Mouse (Mus musculus) cerebellum, adult 9-10 months (tissue): ENCODE measurements around the gene Fmn2.

Source experiments
- DNase-seq: peaks from one replicate; pipeline ENCODE4 v3.0.0; 2022

Gene Fmn2

DNA sequence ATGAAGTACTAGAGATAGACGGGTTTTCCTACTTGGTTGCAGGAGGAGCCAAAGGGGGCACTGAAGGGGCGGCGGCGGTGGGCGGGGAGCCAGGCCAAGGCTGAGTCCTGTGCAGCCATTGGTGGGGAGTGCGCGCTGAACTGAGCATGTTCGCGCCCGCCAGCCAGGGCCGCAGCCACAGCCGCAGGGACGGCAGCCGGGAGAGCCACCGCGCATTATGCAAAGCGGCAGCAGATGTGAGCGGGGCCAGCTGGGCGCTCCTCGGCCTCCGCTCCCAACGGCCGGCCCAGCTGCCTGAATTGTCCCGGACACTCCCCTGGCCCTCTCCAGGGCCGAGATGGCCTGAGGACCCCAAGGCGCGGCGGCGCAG lies at the start of gene Fmn2:
Fmn2 (plus strand) TSS at position 165 of the 370 bp plus-strand sequence.
- peak; percentile 82 for DNase-seq

GRCm38 (mm10) chr1:174455100-174455499 lies 46.5 kb upstream of the Fmn2 start:
- DNase-seq: no peak

DNA sequence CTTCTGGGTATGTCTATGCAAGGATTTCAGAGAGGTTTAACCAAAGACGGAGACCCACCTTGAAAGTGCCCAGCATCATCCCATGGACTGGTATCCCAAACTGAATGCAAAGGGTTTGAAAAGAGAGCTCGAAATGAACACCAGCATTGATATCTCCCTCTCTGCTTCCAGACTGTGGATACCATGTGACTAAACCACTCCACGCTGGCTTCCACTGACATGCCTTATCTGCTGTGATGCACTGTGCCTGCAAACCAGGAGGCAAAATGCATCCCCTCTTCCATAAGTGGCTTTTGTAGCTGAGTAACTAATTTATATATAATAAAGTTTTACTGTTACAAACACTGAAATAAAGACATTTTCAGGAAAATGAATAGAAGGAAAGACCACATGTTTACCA lies 36.2 kb upstream of the Fmn2 start:
- no peak for DNase-seq

GRCm38 (mm10) chr1:174466240-174466639 lies 35.4 kb upstream of the Fmn2 start:
- peak; percentile 35 for DNase-seq

DNA sequence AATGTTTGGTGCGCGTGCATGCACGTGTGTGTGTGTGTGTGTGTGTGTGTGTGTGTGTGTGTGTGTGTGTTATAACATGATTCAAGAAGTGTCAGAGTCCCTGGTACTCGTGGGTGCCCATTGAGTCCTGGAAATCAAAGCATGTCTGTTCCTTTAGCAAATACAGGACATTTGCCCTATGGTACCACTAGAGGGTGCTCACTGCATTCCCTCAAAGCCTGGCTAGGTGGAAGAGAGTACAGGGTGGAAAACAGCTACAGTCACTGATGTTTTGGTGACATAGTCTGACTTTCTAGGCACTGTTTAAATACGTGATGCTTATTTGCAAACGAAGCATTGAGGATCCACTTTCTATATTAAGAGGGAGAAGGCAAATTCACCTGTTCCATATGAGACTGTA lies 31.9 kb upstream of the Fmn2 start:
- DNase-seq: peak; percentile 64

GRCm38 (mm10) chr1:174482567-174482966 lies 19.1 kb upstream of the Fmn2 start:
- DNase-seq: no peak

DNA sequence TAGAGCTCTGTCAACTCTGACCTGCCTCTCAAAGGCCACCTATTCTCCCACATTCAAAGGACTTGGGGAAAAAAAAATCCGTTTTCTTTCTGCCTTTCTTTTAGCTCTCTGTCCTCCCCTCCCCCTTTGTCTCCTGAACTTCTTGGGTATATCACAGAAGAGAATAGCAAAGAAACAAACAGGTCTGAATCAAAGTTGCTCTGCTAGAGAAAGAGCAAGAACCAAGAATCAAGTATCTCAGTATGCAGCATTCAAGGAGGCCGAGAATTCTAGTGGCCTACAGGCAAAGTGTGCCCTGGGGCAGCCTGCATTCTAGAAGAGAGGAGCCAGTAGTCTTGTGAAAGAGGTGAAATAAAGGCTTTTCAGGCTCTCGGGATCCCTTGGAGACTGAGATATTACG lies 1.6 kb upstream of the Fmn2 start:
- no peak for DNase-seq

DNA sequence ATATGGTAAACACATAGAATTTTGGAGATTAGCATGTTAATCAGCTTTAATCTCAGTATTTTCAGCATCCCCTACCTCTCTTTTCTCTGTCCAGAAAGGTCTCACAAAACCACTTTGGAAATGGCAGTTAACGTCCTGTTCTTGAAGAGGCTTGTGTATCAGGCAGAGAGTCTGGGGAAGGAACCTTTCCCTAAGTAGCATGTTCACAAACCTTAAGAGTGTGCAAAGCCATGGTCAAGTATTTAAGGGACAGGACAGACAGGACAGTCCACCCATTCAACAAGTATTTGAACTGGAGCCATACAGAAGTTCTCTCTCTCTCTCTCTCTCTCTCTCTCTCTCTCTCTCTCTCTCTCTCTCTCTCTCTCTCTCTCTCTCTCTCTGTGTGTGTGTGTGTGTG lies 614 bp upstream of the Fmn2 start:
- no peak for DNase-seq

- DNase-seq: peak; percentile 68
These were observed 613 bp downstream of the Fmn2 start for GRCm38 (mm10) chr1:174502031-174502845.

- peak; percentile 85 for DNase-seq
These were observed 1.5 kb downstream of the Fmn2 start for GRCm38 (mm10) chr1:174502846-174503745.

- peak; percentile 50 for DNase-seq
These were observed 7.0 kb downstream of the Fmn2 start for GRCm38 (mm10) chr1:174508571-174509110.

GRCm38 (mm10) chr1:174513419-174513818 lies 11.8 kb downstream of the Fmn2 start:
- DNase-seq: no peak

DNA sequence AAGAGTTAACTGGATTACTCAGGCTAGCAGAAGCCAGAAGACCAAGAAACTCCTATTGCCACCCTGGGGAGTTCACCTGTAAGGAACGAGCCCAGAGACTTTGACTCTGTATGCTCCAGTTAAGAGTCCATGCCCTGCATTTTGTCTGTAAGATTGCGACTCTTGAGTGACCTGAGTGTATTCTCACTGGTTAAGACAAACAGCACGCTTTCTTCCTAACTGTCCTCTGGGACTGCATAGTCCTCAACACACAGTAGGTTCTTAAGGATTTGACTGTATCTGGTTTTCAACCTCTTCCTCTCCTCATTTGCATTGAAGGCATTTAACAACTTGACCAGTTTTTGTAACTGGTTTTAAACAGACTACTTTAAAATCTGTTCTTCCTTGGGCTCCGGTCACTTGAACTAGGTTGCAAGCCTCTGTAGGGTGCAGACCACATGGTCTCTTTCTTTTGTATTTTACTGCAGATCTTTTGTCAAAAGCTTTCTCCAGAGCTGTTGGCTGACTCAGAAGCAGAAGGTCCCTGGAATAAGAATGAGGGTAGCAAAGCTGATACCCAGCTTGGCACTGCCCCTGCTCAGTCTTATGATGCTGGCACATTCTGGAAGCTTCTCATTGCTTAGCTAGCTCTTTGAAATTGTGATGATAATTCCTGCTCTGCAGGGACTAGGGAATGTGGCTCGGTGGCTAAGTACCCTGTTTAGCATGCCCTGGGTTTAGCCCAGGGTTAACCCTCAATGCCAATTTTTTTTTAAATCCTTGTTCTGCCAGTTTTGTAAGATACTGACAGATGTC lies 20.5 kb downstream of the Fmn2 start:
- peak; percentile 49 for DNase-seq

DNA sequence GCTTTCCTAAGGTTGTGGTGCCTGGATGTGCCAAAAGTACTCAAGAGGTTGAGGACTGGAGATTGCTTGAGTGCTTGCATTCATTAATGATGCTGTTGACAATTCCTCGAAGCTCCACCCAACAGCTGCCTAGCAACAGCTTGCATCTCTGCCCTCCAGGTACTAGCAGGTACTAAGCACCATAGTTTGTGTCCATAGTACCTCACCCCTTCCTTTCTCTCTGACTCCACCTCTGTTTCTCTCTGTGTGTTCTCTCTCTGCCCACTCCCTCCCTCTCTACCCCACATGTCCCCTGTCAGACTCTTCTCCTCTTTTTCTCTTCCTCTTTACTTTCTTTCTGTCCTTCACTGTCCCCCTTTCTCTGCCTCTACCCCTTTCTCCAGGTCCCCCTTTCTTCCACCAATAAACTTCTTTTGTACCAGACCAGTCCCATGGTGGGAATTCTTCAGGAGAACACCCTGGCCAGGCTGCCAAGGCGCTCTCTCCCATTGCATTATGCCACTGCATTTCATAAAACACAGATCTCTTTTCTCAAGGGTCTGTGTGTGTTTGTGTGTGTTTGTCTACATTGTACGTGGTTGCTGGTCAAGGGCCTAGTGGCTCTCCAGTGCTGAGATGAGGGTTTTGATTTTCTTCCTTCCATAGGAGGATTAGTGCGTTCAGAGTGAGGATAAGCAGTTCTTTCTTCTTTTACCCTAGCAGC lies 21.3 kb downstream of the Fmn2 start:
- no peak for DNase-seq

DNA sequence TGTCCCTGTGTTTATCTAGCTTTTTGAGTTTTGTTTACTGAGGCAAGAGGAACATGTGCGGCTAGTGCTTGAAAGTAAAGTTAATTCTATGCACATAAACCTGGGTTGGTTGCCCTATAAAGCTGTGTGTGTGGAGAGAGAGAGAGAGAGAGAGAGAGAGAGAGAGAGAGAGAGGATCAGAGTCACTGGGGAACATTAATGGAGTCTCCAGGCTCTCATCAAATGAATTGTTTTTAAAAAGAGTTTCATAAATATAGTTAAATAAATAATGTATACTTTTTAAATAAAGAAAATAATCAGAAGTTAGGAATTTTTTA lies 21.8 kb downstream of the Fmn2 start:
- DNase-seq: no peak

DNA sequence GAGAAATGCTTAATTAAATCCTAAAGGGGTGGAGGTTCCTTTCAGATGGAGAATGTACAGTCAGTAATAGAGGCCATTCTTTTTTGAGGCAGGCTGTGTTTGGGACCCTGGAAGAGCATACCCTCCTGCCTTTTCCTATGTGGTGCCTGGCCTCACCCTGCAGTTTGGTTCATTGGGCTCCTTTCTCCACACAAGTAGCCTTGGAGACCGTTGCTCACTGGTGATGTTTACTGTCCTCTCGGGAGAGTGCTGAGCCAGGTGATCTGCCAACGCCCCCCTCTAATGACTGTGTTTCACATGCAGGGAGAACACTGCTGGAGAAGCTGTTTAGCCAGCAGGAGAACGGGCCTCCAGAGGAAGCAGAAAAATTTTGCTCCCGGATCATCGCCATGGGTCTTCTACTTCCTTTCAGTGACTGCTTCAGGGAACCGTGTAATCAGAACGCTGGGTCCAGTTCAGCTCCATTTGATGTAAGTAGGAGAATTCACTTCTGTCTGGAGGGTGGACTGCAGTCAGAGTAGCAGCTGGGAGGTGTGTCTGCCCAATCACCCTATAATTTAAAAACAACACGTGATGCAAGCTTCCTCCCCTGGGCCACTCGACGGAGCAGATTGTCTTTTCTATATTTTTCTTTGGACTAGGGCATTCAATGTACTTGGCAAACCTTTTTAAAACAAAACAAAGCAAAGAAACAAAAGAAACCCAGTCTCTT lies 35.3 kb downstream of the Fmn2 start:
- no peak for DNase-seq

DNA sequence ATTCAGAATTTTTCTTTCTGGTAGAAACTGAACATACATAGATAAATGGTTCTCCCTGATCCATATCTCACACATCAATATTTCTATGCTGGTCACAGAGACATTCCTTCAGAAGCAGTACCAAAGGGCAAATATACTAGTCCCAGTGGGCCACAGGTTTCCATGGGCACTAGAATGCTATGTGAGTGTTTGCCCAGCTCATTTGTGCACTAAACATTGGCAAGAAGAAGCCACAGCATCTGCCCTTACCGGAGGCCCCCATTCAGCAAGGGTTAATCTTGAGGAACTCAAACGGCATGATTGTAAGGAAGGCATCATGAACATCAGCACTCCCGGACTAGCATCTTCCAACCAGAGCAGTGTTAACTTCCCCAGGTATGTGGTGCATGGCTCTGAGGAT lies 35.9 kb downstream of the Fmn2 start:
- no peak for DNase-seq

DNA sequence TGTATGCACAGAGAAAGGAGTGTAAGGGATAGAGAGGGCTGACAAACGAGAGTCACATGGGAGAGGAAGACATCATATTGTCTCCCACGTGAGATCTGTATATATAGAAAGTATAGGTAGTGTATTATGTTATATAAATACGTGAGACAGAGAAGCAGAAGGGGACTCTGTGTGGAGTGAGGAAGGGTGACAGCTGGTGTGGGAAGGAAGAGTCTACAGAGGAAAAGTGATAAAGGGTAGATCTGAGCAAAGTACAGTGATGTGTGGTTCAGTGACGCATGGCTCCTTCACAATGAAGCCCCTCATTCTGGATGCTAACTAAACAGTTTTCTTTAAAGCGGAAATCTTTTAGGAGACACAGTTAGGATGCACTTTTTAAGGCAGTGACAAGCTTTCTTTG lies 46.7 kb downstream of the Fmn2 start:
- no peak for DNase-seq

- DNase-seq: peak; percentile 55
These were observed 51.8 kb downstream of the Fmn2 start for GRCm38 (mm10) chr1:174553272-174554007.

GRCm38 (mm10) chr1:174555412-174555811 lies 53.8 kb downstream of the Fmn2 start:
- DNase-seq: no peak

DNA sequence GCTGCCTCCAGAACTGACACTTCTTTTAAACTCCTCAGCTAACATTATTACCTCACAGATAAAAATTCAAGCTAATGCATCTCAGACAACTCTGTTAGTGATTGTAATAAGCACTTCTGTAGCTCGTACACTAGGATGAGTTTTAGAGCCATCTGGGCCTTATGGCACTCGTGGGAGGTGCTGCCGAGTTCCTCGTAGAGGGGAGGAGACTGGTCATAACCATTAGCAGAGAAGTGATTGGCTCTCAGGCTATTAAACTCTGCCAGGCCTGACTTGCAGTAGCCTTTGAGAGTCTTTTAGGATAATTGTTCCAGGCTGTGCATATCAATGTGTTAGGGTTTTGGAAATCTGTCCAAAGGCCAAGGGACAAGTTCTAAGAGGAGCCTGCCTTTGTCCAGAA lies 55.6 kb downstream of the Fmn2 start:
- no peak for DNase-seq
